Mouse (Mus musculus) ovary, postnatal 14 days (tissue): ENCODE data around the gene Gm11541.

ENCODE experiments used
- DNase-seq: peaks from one replicate; pipeline ENCODE4 v3.0.0; 2022; ENCODE audit warnings: low spot score

Gene Gm11541

DNA sequence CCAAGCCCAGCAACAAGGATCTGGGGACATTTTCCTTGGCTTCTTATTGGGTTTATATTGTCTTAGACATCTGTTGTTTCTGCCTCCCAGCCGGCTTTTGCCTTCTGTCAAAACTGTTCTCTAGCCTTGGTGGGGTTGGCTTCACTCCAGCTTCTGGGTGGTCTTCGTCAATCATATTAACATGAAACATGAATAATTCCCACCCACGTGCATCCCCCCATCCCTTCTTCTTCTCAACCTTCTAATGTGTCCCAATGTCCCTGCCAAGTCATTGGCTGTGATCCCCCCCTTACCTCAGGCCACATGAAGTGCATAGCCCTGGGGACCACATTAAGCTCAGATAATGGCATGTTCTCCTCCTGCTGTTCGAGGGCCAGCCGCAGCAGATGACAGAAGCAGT, at the start of gene Gm11541:
Gene Gm11541, minus strand, starts transcription at position 28 of the 400 bp plus-strand sequence.
- DNase-seq = no peak

DNA sequence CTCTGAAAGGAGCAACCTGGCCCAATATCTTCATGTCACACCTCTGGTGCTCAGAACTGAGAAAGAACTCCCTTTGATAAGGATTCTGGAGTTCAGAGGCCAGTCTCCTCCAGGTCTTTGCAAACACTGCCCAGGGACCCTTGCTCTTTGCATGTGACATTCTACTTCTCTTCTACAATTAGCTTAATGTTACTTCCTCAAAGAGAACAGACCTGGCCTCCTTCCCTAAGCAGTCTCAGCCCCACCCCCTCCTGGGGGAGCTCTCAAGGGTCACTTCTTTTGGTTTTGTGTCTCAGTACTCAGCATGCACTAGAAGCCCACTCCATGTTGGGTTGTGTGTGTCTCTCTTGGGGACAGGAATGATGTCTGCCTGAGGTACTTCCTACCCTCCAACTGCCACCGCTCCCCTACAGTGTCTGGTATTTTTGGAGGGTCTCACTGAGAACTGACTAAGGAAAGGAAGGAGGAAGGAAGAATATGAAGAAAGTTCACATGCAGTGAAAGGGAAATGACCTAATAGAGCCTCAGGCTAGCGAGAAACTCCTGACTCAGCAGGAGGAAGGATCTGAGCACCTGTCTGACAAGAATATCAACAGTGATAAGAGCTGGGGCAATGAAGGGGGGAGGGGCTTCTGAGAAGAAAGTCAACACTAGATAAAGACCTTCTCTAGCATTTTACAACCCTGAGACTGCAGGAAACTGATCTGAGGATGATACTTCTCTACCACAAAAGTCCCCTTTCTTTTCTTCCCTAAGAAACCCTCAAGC, 48.8 kb upstream of the Gm11541 start:
- DNase-seq = no peak

DNA sequence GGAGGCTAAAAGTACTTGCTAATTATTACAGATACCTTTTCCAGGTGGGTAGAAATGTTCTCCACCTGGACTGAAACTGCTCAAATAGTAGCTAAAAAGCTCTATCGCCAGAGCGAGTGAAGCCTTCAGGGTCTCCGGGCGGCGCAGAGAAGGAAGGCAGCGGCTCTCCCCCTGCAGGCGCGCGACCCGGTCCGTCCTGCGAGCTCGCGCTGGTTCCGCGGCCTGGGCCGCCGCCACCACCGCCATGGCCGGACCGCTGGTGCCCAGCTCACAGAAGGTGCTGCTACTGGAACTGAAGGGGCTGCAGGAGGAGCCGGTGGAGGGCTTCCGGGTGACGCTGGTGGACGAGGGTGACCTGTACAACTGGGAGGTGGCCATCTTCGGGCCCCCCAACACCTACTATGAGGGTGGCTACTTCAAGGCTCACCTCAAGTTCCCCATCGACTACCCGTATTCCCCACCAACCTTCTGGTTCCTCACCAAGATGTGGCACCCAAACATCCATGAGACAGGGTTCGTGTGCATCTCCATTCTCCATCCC, 37.5 kb upstream of the Gm11541 start, which contains the start of gene Cdc34b:
Gene Cdc34b, plus strand, starts transcription at position 51 of the 541 bp plus-strand sequence.
- no peak for DNase-seq

GRCm38 (mm10) chr11:94735746-94736145, 31.4 kb upstream of the Gm11541 start:
- no peak for DNase-seq

DNA sequence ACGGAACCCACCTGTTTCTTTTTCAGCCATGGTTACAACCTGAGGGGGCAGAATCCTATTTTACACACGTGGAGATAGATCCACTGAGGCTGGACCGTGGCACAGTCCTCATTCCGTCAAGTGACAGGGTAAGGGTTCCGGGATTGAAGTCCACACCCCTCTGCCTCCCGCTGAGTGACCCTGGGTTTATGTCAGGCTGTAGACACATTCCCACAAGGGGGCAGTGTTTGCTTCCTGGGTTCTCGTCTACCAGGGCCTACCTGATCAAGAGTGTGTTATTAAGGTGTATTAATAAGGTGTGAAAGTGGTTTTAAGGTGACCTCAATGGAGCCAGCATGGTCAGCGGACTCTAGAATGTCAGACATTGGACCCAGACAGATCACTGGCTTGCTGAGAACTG, 28.5 kb upstream of the Gm11541 start:
- DNase-seq = no peak

DNA sequence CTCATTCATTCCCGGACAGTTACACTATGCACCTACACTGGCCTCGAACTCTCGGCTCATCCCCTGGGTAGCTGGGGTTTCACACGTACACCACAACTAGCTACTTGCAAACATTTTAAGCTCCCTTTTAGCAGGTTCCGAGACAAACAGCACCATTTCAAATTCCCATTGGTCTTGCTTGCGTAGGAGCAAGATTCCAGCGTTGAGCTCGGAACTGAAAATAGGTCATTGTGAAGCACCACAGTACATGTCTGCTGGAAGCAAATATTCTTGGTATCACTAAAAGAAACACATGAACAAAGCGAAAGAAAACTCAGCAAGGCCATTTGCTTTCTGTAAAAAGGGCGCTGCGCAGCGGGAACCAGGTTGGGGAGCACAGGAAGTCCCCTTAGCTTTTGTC, 26.9 kb upstream of the Gm11541 start:
- no peak for DNase-seq

- peak; percentile 79 for DNase-seq
These were observed 26.0 kb upstream of the Gm11541 start for GRCm38 (mm10) chr11:94730261-94730660.

DNA sequence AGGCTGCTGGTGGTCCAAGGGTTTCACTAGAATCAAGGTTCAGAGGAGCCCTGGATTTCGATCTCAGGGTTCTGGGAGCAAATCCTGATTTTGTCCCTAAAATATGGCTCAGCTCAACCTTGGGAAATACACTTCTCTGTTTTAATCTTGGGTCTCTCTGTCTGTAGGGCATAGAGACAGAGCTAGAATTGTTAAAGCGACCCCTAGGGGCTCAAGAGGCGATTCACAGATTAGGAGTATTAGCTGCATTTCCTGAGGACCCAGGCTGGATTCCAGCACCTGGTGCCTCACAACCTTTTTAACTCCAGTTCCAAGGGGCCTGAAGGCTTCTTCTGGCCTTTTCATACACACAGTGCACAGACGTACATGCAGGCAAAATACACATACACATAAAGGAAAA, 25.3 kb upstream of the Gm11541 start:
- no peak for DNase-seq

DNA sequence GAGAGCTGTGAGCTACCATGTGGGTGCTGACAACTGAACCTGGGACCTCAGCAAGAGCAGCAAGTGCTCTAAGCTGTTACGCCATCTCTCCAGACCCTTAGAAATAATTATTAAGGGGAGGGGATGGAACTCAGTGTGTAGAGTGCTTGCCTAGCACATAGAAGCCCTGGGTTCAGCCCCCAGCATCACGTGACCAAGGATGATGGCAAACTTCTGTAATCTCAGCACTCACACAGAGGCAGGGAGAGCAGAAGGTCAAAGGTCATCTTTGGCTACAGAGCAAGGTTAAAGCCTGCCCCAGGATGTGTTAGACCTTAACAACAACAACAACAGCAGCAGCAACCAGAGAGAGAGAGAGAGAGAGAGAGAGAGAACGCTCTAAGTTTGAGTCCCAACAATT, 24.2 kb upstream of the Gm11541 start:
- DNase-seq = no peak

GRCm38 (mm10) chr11:94727306-94727705, 23.0 kb upstream of the Gm11541 start:
- no peak for DNase-seq

DNA sequence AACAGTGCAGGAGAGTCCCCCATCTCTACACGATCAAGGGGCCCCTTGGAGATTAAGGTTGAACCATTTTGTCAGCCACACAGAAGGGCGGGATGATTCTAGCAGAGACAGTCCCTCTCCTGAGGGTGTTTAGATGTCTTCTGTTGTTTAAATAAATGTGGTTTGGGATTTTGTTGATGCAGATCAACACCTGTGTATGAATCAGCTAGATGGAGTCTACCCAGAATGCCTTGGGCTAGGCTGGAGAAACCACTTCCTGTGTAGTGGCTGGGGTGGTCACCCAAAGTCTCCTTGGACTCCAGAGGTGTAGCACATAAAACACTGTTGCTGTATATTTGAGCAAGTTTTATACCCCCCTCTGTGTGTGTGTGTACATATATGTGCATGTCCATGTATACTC, 14.9 kb upstream of the Gm11541 start:
- DNase-seq = no peak

DNA sequence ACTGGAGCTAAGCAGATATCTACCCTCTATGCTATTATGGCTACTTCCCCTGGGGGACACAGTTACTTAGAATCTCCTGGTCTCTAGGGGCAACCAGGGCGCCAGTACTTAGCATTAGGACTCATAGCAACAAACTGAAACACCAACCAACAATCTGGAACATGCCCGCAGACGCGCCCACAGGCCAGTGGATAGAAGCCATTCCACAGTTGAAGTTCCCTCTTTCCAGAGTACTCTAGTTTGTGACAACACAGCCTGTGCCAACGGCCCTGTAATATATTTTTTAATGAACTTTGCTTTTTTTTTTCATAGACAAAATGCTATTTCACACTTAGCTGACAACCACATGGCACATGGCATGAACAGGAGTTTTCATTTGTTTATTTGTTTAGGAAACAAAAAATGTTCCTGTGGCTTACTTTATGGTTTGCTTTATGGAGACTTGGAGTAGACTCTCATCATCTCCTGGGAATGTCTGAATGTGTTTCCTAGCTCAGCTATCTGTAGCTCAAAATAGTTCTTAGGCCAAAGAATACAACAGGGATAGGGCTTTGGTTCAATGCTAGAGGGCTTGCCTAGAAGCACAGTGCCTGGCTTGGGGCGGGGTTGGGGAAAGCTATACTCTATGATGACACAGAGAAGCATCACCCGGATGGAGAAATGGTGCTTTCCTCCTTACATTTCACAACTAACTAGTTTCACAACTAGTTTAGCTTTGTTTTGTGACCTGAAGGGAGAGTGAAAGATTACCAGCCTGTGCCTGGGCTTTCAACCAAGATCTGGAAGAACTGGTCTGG, 14.0 kb upstream of the Gm11541 start:
- DNase-seq = no peak

GRCm38 (mm10) chr11:94717239-94717638, 12.9 kb upstream of the Gm11541 start:
- no peak for DNase-seq

DNA sequence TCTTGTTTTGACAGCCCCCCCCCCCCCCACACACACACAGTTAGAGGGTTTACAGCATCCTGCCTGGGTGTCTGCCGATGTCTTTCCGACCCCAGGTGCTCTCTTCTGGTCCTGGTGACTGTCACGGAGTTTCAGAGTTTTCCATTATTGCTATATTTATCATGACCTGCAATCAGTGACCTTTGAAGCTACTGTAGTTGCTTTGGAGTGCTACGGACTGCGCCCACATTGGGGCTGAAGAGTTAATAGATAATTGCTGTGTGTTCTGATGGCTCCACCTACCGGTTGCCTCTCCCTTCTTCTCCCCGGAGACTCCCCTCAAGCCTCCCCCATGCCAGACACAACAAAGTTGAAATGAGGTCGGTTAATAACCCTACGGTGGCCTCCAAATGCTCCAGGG, 12.5 kb upstream of the Gm11541 start:
- DNase-seq = peak; percentile 31

GRCm38 (mm10) chr11:94715622-94716021, 11.3 kb upstream of the Gm11541 start:
- no peak for DNase-seq

GRCm38 (mm10) chr11:94713246-94713860, 9.1 kb upstream of the Gm11541 start:
- DNase-seq = no peak

- no peak for DNase-seq
These were observed 279 bp downstream of the Gm11541 start for GRCm38 (mm10) chr11:94704020-94704419.

- DNase-seq = no peak
These were observed 2.1 kb downstream of the Gm11541 start for GRCm38 (mm10) chr11:94702216-94702610.

- DNase-seq = no peak
These were observed 2.7 kb downstream of the Gm11541 start for GRCm38 (mm10) chr11:94701401-94702215.

GRCm38 (mm10) chr11:94699399-94699798, 4.9 kb downstream of the Gm11541 start:
- DNase-seq = no peak

DNA sequence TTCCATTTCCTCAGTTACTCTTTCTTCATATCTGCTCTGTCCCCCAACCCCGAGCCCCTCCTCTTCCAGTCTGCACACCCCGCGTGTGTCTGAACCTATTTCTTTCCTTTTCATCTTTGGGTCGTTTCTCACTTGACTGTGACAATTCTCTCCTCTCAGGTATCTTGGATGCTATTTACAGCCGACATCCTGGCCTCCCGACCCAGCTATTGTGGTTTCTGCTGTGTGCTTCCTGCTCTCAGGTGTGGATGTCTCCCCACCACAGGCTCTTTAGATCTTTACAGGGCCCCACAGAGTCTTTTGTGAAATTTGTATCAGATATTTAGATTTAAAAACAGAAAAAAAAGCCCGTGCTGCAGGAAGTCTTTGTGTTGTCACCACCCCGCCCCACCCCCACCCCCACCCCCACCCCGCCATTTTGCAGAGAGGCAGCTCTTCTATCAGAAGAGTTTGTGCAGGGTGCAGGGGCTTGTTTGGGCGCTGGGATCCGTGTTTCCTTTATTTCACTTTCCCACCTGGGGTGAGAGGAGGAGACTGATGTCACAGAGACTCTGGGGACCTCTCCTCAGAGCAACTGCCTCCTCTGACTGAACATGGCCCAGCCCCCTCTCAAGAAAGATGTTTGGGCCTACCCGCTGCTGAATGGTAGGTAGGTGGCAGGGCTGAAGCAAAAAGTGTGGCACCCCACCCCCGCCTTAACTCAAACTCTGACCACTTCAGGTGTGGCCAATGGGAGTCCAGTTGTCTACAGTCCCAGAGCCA, 6.4 kb downstream of the Gm11541 start:
- DNase-seq = no peak
